Mouse (Mus musculus) cortical plate, adult 2 months (tissue): ENCODE measurements at regions not wholly inside any gene's neighbourhood (a gene's known extent, or its start where the extent isn't known, plus 50 kb on each side); places are given as distances from the start of the nearest gene placed in this dataset.

ENCODE experiments used
- CTCF ChIP-seq: fragments of 200-500 bp; IDR thresholded peaks from 2 replicates; pipeline ENCODE4 v1.5.1; 2011; ENCODE audit warnings: mild to moderate bottlenecking, control low read depth, low read length; ENCODE audit not compliant: insufficient read depth; ENCODE audit errors: extremely low read depth
- POLR2A ChIP-seq: fragments of 200-500 bp; IDR thresholded peaks from 2 replicates; pipeline ENCODE4 v1.6.1; 2011; ENCODE audit warnings: mild to moderate bottlenecking, low read length, control low read depth; ENCODE audit not compliant: insufficient read depth; ENCODE audit errors: extremely low read depth

- TF ChIP-seq CTCF = no peak
- TF ChIP-seq POLR2A = no peak
Observed at GRCm38 (mm10) chr16:37715173-37715572, 60.9 kb upstream of the Ndufb4 start.
